Mouse (Mus musculus): Measurements from ENCODE around the gene Idua. TPM values are rescaled to one million over a fixed set of nuclear protein-coding genes. Genes with fewer than 3 reads are reported as not detected.
A peak's percentile ranks its signal among the peaks of the same experiment; 100 is the strongest.

Gene Idua
- total RNA-seq, 1 experiment, result 3.7 TPM

- Histone ChIP-seq H3K9ac (ENCODE audit: insufficient read depth, low read depth, low read length, poor library complexity, severe bottlenecking) (peak within 1 kb of the TSS; percentile 70), H3K36me3 (ENCODE audit: control insufficient read depth, insufficient read depth, low read length, poor library complexity, severe bottlenecking) (no peaks in the 10 kb centered on the region; the same call in 1 of the 2 replicates), H3K9me3 (ENCODE audit: control insufficient read depth, insufficient read depth, low read depth, low read length) (no peaks in the 10 kb centered on the region), H3K27ac (ENCODE audit: insufficient read depth, low read depth, low read length, poor library complexity, severe bottlenecking) (peak within 1 kb of the TSS; percentile 74), H3K4me3 (ENCODE audit: insufficient read depth in 1 of 2, low read depth in 1 of 2, low read length in 2 of 2, poor library complexity in 1 of 2, severe bottlenecking in 1 of 2) (peak within 1 kb of the TSS; percentile 68 to 74), H3K4me1 (ENCODE audit: control insufficient read depth in 2 of 2, insufficient read depth in 2 of 2, low read length in 2 of 2, poor library complexity in 1 of 2) (peaks cover 2 to 6% of the 10 kb centered on the region in 2 experiments; a peak in 1 of 4 replicates)
- TF ChIP-seq CHD2 (IDR thresholded peaks at IDR 0.05; ENCODE audit: low read depth, low read length) (no peak), ZC3H11A (IDR thresholded peaks at IDR 0.05; ENCODE audit: borderline replicate concordance, low read depth, low read length) (peak; percentile 33; the same call in 1 of the 2 replicates)
- in situ Hi-C loops (cut with MboI; ENCODE audit: low sequenced_read_pairs in 2 of 2, unreplicated experiment in 2 of 2), result no loop called here
- peak; percentile 74 for DNase-seq (ENCODE audit: low read depth, low spot score)
Observed at GRCm38 (mm10) chr5:108668977-108669936, 9.1 kb downstream of the Idua start, which contains the start of gene Dgkq. Dgkq (minus strand) TSS chr5:108669672.

- H3K4me3 ChIP-seq (ENCODE audit: insufficient read depth in 1 of 2, low read depth in 1 of 2, low read length in 2 of 2, poor library complexity in 1 of 2, severe bottlenecking in 1 of 2), result peak overlapping the region in 1 of 2 experiments; percentile 74; a peak in 2 of 4 replicates
- DNase-seq (ENCODE audit: low read depth, low spot score), result no peak
- H3K27ac ChIP-seq (ENCODE audit: insufficient read depth, low read depth, low read length, poor library complexity, severe bottlenecking), result no peak overlapping the region
- no peaks in the 10 kb centered on the region for H3K9me3 ChIP-seq (ENCODE audit: control insufficient read depth, insufficient read depth, low read depth, low read length)
- H3K4me1 ChIP-seq (ENCODE audit: control insufficient read depth in 2 of 2, insufficient read depth in 2 of 2, low read length in 2 of 2, poor library complexity in 1 of 2), result peaks cover 2 to 3% of the 10 kb centered on the region in 2 experiments; a peak in 1 of 4 replicates
- in situ Hi-C loops (cut with MboI; ENCODE audit: low sequenced_read_pairs in 2 of 2, unreplicated experiment in 2 of 2), result no loop called here
- H3K9ac ChIP-seq (ENCODE audit: insufficient read depth, low read depth, low read length, poor library complexity, severe bottlenecking), result no peak overlapping the region
- TF ChIP-seq ZC3H11A (IDR thresholded peaks at IDR 0.05; ENCODE audit: borderline replicate concordance, low read depth, low read length) (no peak), ZNF384 (IDR thresholded peaks at IDR 0.05; ENCODE audit: low read depth, low read length) (no peak), HCFC1 (IDR thresholded peaks at IDR 0.05; ENCODE audit: borderline replicate concordance, insufficient read depth, low read length) (no peak), MAFK (IDR thresholded peaks at IDR 0.05; ENCODE audit: insufficient read depth, low read depth, low read length) (no peak), CHD2 (IDR thresholded peaks at IDR 0.05; ENCODE audit: low read depth, low read length) (no peak)
- H3K36me3 ChIP-seq (ENCODE audit: control insufficient read depth, insufficient read depth, low read length, poor library complexity, severe bottlenecking), result no peaks in the 10 kb centered on the region; the same call in 1 of the 2 replicates
Observed at GRCm38 (mm10) chr5:108669986-108670385, 9.9 kb downstream of the Idua start.

- DNase-seq (ENCODE audit: low read depth, low spot score), result no peak
- Histone ChIP-seq H3K36me3 (ENCODE audit: control insufficient read depth, insufficient read depth, low read length, poor library complexity, severe bottlenecking) (no peaks in the 10 kb centered on the region; the same call in 1 of the 2 replicates), H3K27ac (ENCODE audit: insufficient read depth, low read depth, low read length, poor library complexity, severe bottlenecking) (no peak overlapping the region), H3K4me1 (ENCODE audit: control insufficient read depth in 2 of 2, insufficient read depth in 2 of 2, low read length in 2 of 2, poor library complexity in 1 of 2) (peaks cover 2 to 3% of the 10 kb centered on the region in 2 experiments; a peak in 1 of 4 replicates), H3K9ac (ENCODE audit: insufficient read depth, low read depth, low read length, poor library complexity, severe bottlenecking) (no peak overlapping the region), H3K9me3 (ENCODE audit: control insufficient read depth, insufficient read depth, low read depth, low read length) (no peaks in the 10 kb centered on the region), H3K4me3 (ENCODE audit: insufficient read depth in 1 of 2, low read depth in 1 of 2, low read length in 2 of 2, poor library complexity in 1 of 2, severe bottlenecking in 1 of 2) (no peak overlapping the region)
- in situ Hi-C loops (cut with MboI; ENCODE audit: low sequenced_read_pairs in 2 of 2, unreplicated experiment in 2 of 2), result no loop called here
- no peak for TF ChIP-seq ZNF384 (IDR thresholded peaks at IDR 0.05; ENCODE audit: low read depth, low read length)
- no peak for TF ChIP-seq ZC3H11A (IDR thresholded peaks at IDR 0.05; ENCODE audit: borderline replicate concordance, low read depth, low read length)
- TF ChIP-seq CHD2 (IDR thresholded peaks at IDR 0.05; ENCODE audit: low read depth, low read length), result no peak
- TF ChIP-seq MAFK (IDR thresholded peaks at IDR 0.05; ENCODE audit: insufficient read depth, low read depth, low read length), result no peak
- no peak for TF ChIP-seq HCFC1 (IDR thresholded peaks at IDR 0.05; ENCODE audit: borderline replicate concordance, insufficient read depth, low read length)
Observed at GRCm38 (mm10) chr5:108670785-108671184, 10.7 kb downstream of the Idua start.

- in situ Hi-C loops (cut with MboI; ENCODE audit: low sequenced_read_pairs in 2 of 2, unreplicated experiment in 2 of 2), result no loop called here
- no peak for TF ChIP-seq CHD2 (IDR thresholded peaks at IDR 0.05; ENCODE audit: low read depth, low read length)
- no peak for TF ChIP-seq ZC3H11A (IDR thresholded peaks at IDR 0.05; ENCODE audit: borderline replicate concordance, low read depth, low read length)
- TF ChIP-seq HCFC1 (IDR thresholded peaks at IDR 0.05; ENCODE audit: borderline replicate concordance, insufficient read depth, low read length), result no peak
- no peak for TF ChIP-seq ZNF384 (IDR thresholded peaks at IDR 0.05; ENCODE audit: low read depth, low read length)
- TF ChIP-seq MAFK (IDR thresholded peaks at IDR 0.05; ENCODE audit: insufficient read depth, low read depth, low read length), result no peak
Observed at GRCm38 (mm10) chr5:108671757-108672156, 11.6 kb downstream of the Idua start.

More at GRCm38 (mm10) chr5:108671757-108672156, 11.6 kb downstream of the Idua start:
- H3K36me3 ChIP-seq (ENCODE audit: control insufficient read depth, insufficient read depth, low read length, poor library complexity, severe bottlenecking), result no peaks in the 10 kb centered on the region; the same call in 1 of the 2 replicates
- H3K4me3 ChIP-seq (ENCODE audit: insufficient read depth in 1 of 2, low read depth in 1 of 2, low read length in 2 of 2, poor library complexity in 1 of 2, severe bottlenecking in 1 of 2), result no peak overlapping the region
- no peaks in the 10 kb centered on the region for H3K9me3 ChIP-seq (ENCODE audit: control insufficient read depth, insufficient read depth, low read depth, low read length)
- no peak for DNase-seq (ENCODE audit: low read depth, low spot score)
- peaks cover 2 to 7% of the 10 kb centered on the region in 2 experiments; a peak in 1 of 4 replicates for H3K4me1 ChIP-seq (ENCODE audit: control insufficient read depth in 2 of 2, insufficient read depth in 2 of 2, low read length in 2 of 2, poor library complexity in 1 of 2)
- no peak overlapping the region for H3K9ac ChIP-seq (ENCODE audit: insufficient read depth, low read depth, low read length, poor library complexity, severe bottlenecking)
- H3K27ac ChIP-seq (ENCODE audit: insufficient read depth, low read depth, low read length, poor library complexity, severe bottlenecking), result no peak overlapping the region

Data from ES-E14 (cell line).